Mouse (Mus musculus): ENCODE measurements at regions not wholly inside any gene's neighbourhood (a gene's known extent, or its start where the extent isn't known, plus 50 kb on each side); places are given as distances from the start of the nearest gene placed in this dataset.

GRCm38 (mm10) chr14:64592706-64593320 lies 488.7 kb downstream of the Prss52 start:
- H3K9ac ChIP-seq (ENCODE audit: control insufficient read depth, low read depth, low read length, poor library complexity, severe bottlenecking): no peak overlapping the region

DNA sequence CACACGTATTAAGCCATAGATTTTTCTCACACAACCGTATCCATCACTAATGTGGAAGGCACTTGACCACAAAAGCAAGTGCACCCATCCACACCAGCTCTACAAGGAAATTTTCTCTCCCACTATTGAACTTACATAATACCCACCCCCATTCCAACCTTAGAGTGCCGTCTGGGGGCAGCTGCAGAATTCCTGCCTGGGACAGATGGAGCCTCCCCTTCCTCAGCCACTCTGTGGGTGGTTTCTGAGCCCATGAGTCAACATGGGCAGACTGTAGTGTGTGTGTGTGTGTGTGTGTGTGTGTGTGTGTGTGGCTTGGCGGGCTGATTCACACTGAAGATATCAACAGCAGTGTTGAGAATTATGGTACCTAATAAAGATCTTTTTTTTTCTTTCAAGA lies 489.5 kb downstream of the Prss52 start:
- DNase-seq (ENCODE audit: low read depth, low spot score): no peak
- Histone ChIP-seq H3K9me3 (replicated peaks; ENCODE audit: insufficient read depth, low read length) (no peaks in the 10 kb centered on the region), H3K4me1 (ENCODE audit: control insufficient read depth in 1 of 2, insufficient read depth in 2 of 2, low read length in 2 of 2) (no peaks in the 10 kb centered on the region), H3K27me3 (ENCODE audit: control insufficient read depth in 1 of 2, insufficient read depth in 2 of 2, low read length in 2 of 2) (no peaks in the 10 kb centered on the region), H3K36me3 (ENCODE audit: control insufficient read depth in 1 of 2, insufficient read depth in 2 of 2, low read length in 2 of 2) (no peaks in the 10 kb centered on the region), H3K79me2 (ENCODE audit: control insufficient read depth, insufficient read depth, low read length, poor library complexity) (no peaks in the 10 kb centered on the region), H3K4me3 (ENCODE audit: control insufficient read depth in 1 of 2, insufficient read depth in 1 of 2, low read depth in 2 of 2, low read length in 2 of 2) (no peak overlapping the region), H3K9ac (ENCODE audit: control insufficient read depth, low read depth, low read length, poor library complexity, severe bottlenecking) (no peak overlapping the region), H3K27ac (ENCODE audit: control insufficient read depth, low read depth, low read length) (no peak overlapping the region)
- TF ChIP-seq USF2 (IDR thresholded peaks at IDR 0.05; ENCODE audit: borderline replicate concordance in 1 of 2, insufficient read depth in 1 of 2, low read depth in 1 of 2, low read length in 2 of 2) (no peak), ZKSCAN1 (IDR thresholded peaks at IDR 0.05; ENCODE audit: low read depth, low read length) (no peak), ZMIZ1 (IDR thresholded peaks at IDR 0.05; ENCODE audit: low read depth, low read length) (no peak), POLR2A (IDR thresholded peaks at IDR 0.05; ENCODE audit: control insufficient read depth in 1 of 2, insufficient read depth in 1 of 2, low read depth in 1 of 2, low read length in 2 of 2, poor library complexity in 1 of 2) (no peak), GATA1 (IDR thresholded peaks at IDR 0.05; ENCODE audit: low read depth, low read length) (no peak), POLR2AphosphoS5 (IDR thresholded peaks at IDR 0.05; ENCODE audit: borderline replicate concordance, low read depth, low read length) (no peak), MAZ (IDR thresholded peaks at IDR 0.05; ENCODE audit: low read depth, low read length) (no peak), EP300 (IDR thresholded peaks at IDR 0.05; ENCODE audit: low read depth in 1 of 2, low read length in 2 of 2) (no peak), NRF1 (IDR thresholded peaks at IDR 0.05; ENCODE audit: insufficient read depth, low read depth, low read length, poor library complexity, severe bottlenecking) (no peak), ELF1 (IDR thresholded peaks at IDR 0.05; ENCODE audit: low read depth, low read length) (no peak), ETS1 (IDR thresholded peaks at IDR 0.05; ENCODE audit: low read depth, low read length) (no peak), SIN3A (IDR thresholded peaks at IDR 0.05; ENCODE audit: low read length) (no peak), POLR2AphosphoS2 (IDR thresholded peaks at IDR 0.05; ENCODE audit: low read length) (no peak)

More at GRCm38 (mm10) chr14:64592706-64593320, 488.7 kb downstream of the Prss52 start:
- H3K9me3 ChIP-seq (replicated peaks; ENCODE audit: insufficient read depth, low read length): no peaks in the 10 kb centered on the region
- no peak for DNase-seq (ENCODE audit: low read depth, low spot score)
- H3K79me2 ChIP-seq (ENCODE audit: control insufficient read depth, insufficient read depth, low read length, poor library complexity): no peaks in the 10 kb centered on the region
- TF ChIP-seq SIN3A (IDR thresholded peaks at IDR 0.05; ENCODE audit: low read length) (no peak), MEF2A (IDR thresholded peaks at IDR 0.05; ENCODE audit: extremely low read depth, insufficient replicate concordance, low read depth, low read length, poor library complexity, severe bottlenecking) (no peak), ZNF384 (IDR thresholded peaks at IDR 0.05; ENCODE audit: low read depth, low read length) (no peak), USF2 (IDR thresholded peaks at IDR 0.05; ENCODE audit: borderline replicate concordance in 1 of 2, insufficient read depth in 1 of 2, low read depth in 1 of 2, low read length in 2 of 2) (no peak), NRF1 (IDR thresholded peaks at IDR 0.05; ENCODE audit: insufficient read depth, low read depth, low read length, poor library complexity, severe bottlenecking) (no peak), HCFC1 (IDR thresholded peaks at IDR 0.05; ENCODE audit: low read depth, low read length) (no peak), ZKSCAN1 (IDR thresholded peaks at IDR 0.05; ENCODE audit: low read depth, low read length) (no peak), POLR2AphosphoS5 (IDR thresholded peaks at IDR 0.05; ENCODE audit: borderline replicate concordance, low read depth, low read length) (no peak)
- H3K27ac ChIP-seq (ENCODE audit: control insufficient read depth, low read depth, low read length): no peak overlapping the region
- H3K4me1 ChIP-seq (ENCODE audit: control insufficient read depth in 1 of 2, insufficient read depth in 2 of 2, low read length in 2 of 2): no peaks in the 10 kb centered on the region
- no peaks in the 10 kb centered on the region for H3K27me3 ChIP-seq (ENCODE audit: control insufficient read depth in 1 of 2, insufficient read depth in 2 of 2, low read length in 2 of 2)
- H3K36me3 ChIP-seq (ENCODE audit: control insufficient read depth in 1 of 2, insufficient read depth in 2 of 2, low read length in 2 of 2): no peaks in the 10 kb centered on the region
- H3K4me3 ChIP-seq (ENCODE audit: control insufficient read depth in 1 of 2, insufficient read depth in 1 of 2, low read depth in 2 of 2, low read length in 2 of 2): no peak overlapping the region
